Mouse (Mus musculus) CD8-positive naive resting alpha-beta T cell, adult 2 months (primary cell): ENCODE measurements at regions not wholly inside any gene's neighbourhood (a gene's known extent, or its start where the extent isn't known, plus 50 kb on each side); places are given as distances from the start of the nearest gene placed in this dataset.

Source experiments
- DNase-seq, 2 experiments: peaks; one replicate each; pipeline ENCODE4 v3.0.0; 2022; ENCODE audit warnings: low read depth in 2 of 2, low spot score in 2 of 2

DNA sequence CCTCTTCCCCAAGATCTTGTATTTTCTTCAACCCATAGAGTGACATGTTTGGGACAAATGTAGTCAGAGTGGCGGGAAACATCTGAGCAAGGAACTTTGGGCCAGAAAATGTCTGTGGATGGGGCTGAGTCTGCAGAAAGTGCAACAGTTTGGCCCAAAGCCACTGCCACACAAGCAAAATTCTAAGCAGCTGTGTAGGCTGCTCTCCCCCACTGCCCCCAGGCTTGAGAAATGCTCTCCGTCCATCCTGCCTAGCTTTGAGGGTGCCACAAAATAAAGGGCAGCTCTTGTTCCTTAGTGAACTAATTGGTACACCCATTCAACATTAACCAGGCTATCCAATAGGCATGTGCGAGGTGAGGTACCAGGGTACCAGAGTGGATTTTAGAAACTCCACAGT is 205.2 kb upstream of the Kbtbd8 start:
- no peak for DNase-seq

DNA sequence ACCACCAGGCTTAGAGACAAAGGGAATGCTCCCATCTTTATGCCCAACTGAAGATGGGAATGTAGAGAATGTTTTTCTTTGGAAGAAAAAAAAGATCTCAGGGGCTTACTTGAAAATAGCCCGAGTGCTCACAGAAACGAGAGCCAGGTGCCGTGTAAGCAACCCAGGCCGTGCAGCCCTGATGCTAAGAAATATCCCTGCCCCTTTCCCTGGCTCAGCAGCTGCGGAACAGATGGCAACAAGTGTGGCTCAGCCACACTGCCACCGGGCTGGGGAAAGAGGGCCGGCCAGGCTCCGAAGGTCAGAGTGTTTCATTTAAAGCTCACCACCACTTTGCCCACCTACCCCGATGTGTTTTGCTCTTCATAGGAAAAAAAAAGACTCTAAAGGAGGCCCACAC is 205.7 kb upstream of the Kbtbd8 start:
- no peak for DNase-seq

DNA sequence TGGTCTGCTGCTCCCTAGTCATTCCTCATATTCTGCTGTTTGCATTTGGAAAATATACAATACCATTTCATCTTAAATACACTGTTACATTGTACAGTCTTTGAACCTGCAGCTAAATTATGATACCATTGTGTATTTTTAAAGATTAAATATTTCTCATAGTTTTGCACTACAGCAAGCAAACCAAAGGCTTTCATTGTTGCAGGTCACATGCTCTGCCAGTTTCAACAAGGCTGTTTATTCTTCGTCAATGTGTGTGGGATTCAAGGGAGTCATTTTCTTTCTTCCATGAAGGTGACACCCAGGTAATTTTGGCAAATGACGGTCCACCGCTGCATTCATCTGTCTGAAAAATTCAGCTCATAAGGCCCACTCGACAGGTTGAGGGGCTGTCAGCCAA is 200.9 kb upstream of the Lrig1 start:
- no peak for DNase-seq

DNA sequence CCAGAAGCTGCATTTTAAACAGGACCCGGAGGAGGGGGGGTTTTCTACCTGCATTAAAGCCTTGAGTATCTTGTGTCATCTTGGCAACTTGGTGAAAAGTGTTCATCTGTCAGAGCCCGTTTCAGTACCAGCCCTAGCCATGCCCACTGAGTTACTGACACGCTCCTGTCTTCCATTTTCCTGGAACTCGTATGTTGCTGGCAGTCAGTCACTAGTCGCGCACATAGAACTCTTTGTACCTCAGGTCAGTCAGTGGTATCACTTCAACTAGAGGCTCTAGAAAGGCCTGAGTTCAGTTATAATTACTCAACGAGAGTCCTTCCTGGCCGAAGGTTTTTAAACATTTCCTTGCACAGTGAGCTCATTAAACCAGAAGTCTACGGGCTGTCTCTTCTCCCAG is 198.9 kb upstream of the Lrig1 start:
- no peak for DNase-seq

DNA sequence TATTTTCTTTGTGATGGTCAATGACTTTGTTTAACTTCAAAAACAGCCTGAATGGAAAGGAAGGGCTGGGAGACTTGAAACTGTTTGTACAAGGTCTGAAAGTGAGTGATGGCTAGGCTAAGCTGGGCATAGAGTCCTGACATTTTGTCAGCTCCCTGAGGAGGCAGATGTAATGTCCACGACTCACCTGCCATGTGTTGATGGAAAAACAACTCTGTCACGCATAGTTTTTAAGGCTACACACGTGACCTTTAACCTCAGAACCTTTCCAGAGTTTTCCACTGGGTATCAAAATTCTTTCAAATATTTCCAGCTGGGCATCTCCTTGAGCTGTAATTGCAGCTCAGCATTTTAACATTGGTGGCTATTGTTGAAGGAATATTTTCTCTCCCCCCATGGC is 190.2 kb upstream of the Lrig1 start:
- no peak for DNase-seq

DNA sequence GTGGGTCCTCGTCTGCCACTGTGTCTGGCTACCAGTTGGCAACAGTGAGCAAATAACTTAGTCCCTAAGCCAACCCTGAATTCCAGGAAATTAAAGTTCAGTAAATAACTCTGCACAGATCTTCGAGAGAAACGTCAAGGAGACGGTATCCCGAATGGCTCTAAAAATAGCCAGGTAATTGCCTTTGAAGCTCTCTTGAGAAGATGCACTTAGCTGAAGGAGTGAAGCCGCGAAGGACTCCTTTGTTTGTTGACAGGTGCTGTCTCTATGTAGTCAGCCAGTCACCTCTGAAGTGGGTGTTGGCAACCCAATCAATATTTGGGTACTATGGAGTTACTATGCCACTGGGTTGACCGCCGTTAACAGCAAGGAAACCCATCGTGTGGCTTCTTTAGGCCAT is 189.3 kb upstream of the Lrig1 start:
- DNase-seq, result no peak

DNA sequence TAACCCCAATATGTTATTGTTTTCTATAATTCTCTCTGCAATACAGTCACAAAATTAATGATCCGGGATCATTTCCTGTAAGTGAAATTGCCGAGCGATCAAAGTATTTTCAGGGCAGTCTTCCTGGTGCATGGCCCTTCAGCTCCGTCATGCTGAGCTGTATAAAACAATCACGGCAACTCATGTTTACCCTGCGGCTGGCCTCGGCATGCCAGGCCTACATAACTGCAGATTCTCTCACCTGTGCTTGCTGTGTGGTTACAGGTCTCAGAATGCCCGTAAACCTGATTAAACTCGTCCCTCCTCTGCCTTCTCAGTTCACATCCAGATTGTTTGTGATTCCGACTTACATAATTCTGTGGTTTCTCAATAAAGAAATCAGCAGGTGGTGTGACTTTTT is 181.2 kb upstream of the Lrig1 start:
- DNase-seq, result no peak

DNA sequence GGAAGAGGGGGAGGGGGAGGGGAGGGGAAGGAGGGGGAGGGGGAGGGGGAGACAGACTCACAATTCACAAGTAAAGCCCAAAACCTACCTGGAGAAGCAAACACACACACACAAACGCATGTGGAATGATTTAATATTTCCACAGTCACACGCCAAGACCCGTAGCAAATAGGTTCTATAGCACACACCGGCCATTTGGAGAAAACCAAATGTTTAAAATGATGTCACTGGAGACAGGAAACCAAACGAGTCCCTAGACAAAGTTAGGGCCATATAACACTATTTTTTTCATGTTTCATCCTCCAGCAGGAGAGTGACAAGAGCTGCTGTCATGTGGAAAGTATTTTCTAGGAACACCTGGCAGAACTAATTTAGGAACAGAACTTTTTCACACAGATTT is 175.9 kb upstream of the Lrig1 start:
- no peak for DNase-seq

DNA sequence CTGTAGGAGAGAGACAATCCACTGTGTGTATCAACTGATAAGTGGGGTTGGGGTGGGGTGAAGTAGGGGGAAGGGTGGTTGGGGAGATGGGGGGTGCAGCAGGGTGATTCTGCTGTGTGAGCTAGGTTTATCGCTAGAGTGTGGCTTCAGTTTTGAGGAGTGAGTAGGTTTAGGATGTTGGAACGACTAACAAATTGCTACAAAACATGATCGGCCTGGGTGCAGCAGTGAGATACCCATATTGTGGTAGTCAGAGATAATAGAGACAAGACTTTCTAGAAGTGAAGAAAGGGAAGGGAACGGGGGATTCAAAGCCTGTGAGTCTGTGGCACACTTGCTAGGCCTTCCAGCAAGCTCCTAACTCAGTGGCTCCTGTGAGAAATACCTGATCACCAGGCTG is 175.1 kb upstream of the Lrig1 start:
- no peak for DNase-seq

DNA sequence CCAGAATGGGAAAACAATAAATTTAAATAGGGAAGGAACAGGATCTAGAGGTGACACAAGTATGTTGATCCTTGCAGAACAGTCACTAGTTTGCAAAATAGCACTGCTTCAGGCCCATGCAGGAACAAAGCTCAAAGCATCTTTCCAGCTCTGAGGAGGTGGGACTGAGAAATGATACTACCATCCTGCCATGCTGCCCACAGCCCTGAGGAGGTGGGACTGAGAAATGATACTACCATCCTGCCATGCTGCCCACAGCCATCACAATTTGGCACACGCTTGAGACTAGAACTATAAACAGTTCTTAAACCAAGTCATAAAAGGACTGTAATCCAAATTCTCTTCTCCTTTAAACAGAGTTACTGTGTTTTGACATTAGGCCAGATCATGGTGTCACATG is 174.5 kb upstream of the Lrig1 start:
- DNase-seq, result no peak

DNA sequence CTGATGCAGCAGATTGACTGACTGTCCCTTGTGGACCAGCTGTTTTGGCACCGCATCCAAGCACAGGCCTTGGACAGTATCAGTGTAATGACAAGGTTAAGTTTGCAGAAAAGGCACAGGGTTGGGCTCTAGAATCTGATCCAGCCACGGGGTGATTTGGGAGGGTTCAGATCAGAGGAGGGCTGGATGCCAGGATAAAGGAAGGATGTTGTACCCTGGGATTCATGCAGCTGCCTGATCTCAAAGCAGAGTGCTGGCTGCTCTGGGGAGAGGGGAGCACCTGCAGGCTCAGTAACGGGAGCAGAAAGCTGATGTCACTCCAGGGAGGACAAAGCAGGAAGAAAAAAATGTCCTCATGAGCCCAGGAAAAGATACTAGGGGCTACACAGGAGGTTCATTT is 168.0 kb upstream of the Lrig1 start:
- DNase-seq, result no peak

DNA sequence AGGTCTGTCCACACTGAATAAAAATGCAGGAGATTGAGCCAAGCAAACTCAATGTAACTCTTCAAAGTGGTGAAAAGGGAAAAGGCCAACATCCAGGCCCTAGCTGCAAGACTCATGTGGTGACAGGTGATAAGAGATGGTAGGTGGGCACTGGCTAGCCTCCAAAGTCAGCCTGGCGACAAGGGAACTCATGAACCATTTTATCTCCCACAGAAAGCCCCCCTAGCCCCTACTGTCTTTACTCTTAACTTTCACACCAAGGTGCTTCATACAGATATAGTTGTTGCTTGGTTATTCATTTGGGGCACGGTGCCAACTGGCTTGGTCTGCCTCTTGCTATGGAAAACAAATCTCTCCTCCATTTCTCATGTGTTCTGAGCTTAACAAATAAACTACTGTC is 165.5 kb upstream of the Lrig1 start:
- DNase-seq, result no peak

DNA sequence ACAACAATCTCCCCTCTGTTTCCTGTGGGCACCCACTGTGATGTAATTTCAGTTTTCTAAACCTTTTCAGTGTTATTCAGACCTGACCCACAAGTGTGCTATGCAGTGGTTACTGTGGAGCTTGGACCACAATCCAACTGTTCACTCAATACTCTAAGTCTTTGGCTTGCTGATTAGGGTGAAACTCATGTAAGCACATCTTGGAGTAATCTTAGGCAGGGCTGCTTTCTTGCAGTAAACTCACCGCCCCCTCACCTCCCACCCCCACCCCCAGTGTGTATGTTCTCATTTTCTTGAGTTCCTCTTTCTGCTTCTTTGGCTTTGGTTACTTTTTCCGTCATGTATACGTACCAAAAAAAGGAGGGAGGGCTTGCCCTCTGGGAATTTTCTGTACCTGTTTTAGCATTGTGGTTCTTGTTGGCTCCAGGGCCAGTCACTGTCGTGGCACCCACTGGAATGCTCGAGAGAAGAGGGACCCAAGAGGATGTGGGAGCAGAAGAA is 158.2 kb upstream of the Lrig1 start:
- DNase-seq, result no peak

DNA sequence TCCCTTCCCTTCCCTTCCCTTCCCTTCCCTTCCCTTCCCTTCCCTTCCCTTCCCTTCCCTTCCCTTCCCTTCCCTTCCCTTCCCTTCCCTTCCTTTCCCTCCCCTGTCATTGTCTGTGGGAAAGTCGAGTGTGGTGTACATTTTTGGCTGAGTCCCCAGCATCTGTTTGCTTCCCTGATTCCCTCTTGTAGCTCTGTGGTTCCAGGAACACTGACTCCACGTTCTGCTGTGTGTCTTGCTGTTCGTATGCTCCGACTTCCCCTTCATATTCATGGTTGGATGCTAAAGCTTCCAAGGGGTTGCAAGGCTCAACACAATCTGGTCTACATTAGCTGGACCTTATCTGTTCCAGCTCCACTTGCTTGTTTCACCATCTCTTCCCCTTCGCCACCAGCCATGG is 150.2 kb upstream of the Lrig1 start:
- no peak for DNase-seq

DNA sequence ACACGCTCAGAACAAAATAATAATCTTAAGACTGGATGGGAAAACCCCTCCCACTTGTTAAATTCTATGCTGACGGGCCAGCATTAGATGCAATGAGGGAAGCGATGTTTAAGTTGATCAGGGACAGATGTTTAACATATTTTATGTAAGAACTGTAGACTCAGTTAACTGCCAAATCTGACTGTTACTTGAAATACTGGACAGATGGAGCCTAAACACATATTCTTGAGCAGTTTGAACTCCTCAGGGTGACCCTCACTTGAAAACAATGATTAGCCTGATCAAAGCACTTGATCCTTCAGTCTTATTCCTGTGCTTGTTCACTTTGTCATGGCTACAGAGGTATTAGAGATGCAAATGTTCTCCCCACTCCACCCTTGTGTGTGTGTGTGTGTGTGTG is 149.6 kb upstream of the Lrig1 start:
- DNase-seq, result no peak

DNA sequence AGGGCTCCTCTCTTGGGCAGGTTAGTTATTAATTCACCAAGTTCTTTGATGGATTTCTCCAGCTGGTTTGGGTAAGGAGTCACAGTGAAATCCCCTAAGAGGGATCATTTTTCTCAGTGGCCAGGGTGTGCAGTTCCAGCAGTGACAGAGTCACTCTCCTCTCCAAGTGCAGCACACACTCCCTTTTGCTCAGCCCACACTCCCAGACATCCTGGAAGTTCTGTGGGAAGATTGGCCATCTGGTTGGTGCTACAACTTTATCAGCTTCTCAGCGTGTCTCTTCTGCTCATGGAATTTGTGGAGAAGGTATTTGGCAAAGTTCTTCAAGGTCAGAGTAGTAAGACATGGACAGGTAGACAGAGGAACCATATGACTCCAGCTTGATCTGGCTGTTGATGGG is 148.5 kb upstream of the Lrig1 start:
- DNase-seq, result no peak

DNA sequence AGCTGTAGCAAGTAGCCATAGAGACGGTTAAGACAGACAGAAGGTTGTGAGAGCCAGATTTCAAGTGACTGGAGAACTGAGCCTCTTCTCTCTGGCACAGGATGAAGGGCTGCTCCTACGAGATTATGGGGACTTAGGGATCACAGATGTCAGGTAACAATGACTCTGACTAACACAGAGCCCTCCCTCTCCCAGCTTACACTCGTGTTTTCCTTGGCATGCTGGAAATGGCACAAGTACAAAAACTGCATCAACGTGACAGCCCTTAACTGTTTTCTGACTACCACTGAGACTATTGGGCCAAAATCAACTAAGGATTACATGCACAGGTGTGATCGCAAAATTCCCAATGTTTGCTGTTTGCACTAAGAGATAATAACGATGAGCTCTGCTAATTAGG is 145.9 kb upstream of the Lrig1 start:
- no peak for DNase-seq

DNA sequence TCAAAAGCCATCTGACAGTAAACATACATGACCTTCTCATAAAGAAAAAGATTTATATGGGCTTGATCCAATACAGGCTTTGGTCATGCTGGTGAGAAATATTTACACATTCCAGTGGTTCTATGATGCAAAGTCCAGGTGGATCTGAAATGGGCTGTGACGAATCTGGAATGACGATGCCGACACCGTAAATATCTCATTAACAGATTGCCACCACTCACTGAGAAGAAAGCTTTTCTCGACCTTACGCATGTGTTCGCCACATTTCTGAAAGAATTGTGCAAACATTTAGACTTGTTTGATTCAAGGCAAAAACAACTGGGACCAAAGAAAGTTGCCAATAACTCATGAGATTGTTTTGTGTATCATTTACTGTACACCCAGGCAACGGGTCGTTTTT is 142.9 kb upstream of the Lrig1 start:
- no peak for DNase-seq

DNA sequence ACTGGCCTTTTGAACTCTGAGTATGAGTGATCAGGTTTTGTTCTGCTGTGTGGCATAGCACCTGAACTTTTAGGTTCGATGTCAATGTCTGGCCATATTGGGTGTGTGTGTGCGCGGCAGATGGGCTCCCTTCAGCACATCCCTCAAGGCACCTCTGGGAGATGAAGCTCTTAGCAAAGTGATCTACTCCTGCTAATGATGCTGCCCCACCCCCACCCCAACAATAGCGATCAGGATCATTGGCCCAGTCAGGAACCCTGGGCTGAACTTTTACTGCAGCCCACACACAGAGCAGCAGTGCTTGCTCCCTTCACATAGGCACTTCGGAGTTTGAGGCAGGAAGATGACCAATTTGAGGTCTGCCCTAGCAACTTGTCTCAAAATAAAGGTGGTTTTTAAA is 141.9 kb upstream of the Lrig1 start:
- no peak for DNase-seq

DNA sequence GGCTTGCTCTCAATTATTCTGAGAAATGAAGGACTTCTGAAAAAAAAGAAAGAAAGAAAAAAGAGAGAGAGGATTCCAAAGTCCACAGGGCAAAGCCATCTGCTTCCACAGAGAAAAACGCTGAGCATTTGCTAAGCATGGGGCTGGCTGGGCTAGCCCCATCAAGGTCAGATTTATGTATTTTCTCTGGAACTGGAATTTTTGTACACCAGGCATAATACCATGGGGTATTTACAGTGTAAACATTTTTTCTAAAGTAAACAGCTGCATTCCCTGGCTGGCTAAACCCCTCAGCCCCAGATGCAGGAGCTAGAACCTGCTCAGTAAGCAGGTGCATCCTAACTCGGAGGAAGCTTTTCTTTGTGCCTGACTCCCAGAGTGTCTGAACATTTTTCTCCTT is 135.8 kb upstream of the Lrig1 start:
- DNase-seq, result no peak

DNA sequence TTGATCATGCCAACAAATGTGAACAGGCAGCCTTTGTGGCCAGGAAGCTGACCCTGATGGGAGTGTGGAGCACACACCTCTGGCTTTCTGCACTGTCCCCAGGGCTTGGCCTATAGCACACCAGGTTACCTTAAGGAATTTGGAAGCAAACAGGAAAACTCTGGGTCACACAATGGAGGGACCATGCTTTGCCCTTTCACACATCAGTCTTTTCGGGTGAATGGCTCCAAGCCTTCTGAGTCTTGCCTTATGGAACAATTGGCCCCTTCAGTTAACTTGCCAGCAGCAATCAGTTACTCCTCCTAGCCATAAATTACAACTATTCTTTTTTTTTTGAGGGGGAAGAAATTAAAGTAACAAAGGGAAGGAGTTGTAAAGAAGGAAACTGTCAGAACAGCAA is 134.6 kb upstream of the Lrig1 start:
- DNase-seq, result no peak

DNA sequence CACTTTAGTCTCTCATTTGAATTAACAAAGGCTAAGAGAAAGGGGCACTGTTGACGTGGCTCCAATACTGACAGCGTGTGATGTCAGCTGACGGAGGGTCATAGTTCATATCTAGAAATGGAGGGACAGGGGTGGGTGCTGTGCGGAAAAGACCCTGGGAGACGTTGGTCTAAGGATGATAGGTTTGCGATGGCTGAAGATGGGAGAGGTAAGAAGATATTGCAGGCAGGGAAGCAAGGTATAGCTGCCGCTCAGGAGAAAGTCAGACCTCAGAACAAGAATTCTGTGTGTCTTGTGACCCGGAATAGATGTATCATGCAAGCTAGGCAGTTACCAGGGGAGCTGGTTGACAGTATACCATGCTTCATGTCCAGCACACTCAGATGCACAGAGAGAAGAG is 130.8 kb upstream of the Lrig1 start:
- no peak for DNase-seq

DNA sequence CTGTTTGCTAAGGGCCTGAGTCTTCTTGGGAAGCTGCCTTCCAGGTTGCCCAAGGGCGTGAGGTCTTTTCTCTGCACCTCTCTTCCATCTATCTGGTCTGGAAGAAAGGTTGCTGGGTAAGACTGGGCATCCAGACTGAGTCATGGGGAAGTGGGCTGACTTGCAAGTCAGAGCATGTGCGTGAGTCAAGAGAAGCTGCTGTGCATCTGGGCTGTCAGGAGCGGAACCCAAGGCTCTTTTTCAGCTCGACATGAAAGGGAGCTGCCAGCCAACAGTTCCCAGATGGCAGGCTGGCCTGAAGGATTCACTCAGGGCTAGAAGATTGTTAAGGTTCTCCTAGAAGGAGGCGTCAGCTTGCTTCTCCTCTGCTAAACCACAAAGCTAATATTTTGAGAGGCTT is 129.3 kb upstream of the Lrig1 start:
- no peak for DNase-seq

DNA sequence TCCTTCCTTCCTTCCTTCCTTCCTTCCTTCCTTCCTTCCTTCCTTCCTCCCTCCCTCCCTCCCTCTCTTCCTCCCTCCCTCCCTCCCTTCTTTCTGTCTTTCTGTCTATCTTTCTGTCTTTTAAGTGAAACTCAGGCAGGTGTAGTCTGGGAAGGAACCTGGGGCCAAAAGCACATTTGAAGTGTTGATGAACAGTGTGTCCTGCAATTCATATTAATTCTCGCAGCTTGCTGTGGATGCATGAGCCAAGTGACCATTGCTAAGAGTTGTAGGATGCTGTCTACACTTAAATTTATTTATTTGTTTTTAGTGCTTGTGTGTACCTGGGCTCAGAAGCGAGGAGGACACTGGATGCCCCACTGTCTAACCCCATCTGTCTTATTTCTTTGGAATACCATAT is 126.7 kb upstream of the Lrig1 start:
- no peak for DNase-seq
